Mouse (Mus musculus): ENCODE data around the gene Ttll5.

Gene Ttll5

DNA sequence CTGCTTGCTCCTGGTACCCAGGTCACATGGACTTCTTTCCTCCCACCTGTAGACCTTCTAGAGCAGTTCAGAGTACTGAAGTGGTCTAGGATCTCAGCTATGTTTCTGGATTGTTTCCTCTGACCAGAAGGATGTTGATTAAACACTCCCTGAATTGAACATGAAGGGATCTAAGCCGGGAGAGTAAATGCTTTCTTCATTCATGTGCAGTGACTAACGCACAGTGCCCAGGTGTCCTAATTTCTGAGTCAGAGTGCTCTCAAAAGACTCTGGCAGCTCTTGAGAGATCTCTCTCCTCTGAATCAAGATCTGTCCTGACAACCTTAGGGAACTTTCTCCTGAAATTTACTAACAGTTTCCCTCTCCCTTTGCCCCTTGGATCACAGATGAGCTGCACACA, 187.7 kb downstream of the Ttll5 start:
- DNase-seq (ENCODE audit: extremely low spot score), result no peak

DNA sequence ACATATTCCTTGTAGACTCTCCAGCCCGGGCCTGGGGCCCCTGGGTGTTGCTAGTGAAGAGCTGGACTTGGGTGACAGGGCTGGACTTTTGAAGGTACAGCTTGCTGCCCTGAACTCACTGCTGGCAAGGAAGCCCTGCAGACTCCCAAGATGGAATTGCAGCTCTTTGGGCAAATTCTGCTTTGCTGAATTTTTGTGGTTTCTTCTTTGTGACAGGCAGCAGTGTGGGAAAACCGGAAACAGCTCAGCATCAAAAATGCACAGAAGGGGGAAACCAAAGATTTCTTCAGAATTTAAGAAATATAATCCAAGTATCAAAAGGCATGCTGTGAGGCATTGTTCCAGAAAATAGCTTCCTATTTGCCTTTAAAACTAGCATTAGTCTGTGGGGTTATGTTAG, 189.7 kb downstream of the Ttll5 start:
- DNase-seq (ENCODE audit: extremely low spot score), result no peak

DNA sequence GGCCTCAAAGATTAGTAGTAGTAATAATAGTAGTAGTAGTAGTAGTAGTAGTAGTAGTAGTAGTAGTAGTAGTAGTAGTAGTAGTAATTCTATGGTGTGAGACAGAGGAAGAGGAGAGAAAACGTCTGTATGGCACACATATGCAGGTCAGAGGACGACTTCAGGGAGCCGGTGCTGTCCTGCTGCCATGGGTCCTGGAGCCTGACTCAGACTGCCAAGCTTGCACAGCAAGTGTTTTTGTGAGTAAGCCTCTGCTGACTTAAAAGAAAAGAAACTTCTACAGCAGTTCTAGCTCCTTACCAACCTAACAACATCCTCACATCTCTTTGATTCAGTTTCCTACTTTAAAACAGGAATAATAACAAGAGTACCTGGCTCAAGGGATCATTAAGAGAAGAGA, 190.2 kb downstream of the Ttll5 start:
- DNase-seq (ENCODE audit: extremely low spot score), result no peak

DNA sequence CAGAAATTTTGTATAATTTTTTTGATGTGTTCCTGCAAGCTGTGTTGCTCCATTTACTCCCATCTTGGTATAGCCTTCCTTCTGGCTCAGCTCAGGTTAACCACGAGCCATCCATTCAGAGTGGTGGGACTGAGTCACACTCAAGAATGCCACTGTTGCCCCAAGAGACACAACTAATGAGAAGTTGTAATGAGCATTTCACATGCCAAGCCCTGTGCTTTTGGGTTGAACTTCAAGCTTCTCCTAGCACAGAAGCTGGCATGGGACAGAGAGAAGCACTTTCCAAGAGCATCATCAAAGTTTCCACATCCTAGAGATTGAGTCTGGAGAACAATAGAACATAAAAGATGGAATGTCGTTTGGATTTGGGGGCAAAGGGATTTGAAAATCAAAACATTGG, 190.7 kb downstream of the Ttll5 start:
- no peak for DNase-seq (ENCODE audit: extremely low spot score)

DNA sequence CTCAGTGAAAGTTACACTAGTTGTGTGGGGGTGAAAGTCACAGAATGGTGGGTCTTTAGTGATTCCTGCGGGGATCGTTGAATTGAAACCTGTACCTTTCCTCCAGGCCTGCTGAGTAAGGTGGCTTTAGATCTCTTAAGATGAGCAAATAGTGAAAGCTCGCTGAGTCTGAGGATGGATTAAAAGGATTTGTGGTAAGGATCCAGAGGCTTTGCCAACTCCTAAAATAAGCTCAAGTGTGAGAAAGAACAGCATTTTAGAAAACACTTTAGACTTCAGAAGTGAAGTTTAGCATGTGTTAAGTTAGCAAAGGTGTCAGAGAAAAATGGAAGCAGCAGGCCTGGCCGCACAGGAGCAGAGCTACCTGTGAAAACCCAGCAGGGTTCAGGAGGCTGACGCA, 192.9 kb downstream of the Ttll5 start:
- no peak for DNase-seq (ENCODE audit: extremely low spot score)

DNA sequence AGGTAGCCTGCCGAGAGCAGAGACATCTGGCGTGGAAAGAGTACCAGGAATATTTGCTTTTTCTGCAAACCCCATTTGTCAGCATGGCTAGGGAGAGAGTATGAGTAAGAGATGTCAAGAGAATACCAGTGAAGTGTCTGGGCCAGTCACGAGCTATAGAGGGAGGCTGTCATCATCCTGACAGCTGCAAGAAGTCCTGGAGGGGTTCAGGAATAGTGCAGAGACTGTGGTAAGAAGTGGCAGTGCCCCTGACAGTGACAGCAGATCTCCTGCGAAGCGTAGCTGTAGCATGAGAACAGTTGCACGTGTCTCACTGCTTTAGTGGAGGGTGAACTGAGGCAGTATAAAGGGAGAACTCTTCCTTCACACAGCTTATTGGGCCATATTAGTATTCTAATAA, 197.1 kb downstream of the Ttll5 start:
- DNase-seq (ENCODE audit: extremely low spot score), result no peak

DNA sequence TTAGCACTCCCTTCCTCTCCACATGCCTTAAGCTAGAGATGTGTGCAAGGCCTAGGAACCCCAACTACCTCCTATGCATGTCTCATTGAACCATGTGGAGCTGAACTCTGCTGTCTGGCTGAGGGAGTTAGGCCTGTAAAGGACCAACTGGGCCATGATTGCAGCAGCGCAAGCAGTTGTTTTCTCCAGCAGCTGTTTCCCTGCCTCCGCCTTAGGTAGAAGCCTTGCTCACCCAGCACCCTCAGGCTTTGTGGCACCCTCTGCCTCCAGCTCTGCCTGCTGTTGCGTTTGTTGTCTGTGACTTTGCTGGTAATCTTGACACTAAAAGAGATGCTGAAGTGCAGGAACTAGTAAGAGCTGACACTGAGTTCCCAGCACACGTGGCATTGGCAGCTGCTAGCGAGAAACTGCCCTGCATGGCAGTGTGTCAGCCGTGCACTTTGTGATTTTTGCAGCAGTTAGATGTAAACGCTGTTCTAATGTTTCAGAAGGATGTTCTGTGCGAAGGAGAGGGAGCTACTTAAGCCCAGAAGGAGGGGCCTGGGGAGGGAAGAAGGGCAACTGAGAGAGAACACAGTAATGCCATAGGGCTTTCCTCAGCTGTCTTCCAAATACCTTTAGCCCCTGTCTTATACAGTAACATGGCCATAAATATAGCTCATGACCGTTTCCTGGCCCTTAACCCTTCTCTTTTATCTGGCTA, 198.0 kb downstream of the Ttll5 start:
- DNase-seq (ENCODE audit: extremely low spot score), result no peak

DNA sequence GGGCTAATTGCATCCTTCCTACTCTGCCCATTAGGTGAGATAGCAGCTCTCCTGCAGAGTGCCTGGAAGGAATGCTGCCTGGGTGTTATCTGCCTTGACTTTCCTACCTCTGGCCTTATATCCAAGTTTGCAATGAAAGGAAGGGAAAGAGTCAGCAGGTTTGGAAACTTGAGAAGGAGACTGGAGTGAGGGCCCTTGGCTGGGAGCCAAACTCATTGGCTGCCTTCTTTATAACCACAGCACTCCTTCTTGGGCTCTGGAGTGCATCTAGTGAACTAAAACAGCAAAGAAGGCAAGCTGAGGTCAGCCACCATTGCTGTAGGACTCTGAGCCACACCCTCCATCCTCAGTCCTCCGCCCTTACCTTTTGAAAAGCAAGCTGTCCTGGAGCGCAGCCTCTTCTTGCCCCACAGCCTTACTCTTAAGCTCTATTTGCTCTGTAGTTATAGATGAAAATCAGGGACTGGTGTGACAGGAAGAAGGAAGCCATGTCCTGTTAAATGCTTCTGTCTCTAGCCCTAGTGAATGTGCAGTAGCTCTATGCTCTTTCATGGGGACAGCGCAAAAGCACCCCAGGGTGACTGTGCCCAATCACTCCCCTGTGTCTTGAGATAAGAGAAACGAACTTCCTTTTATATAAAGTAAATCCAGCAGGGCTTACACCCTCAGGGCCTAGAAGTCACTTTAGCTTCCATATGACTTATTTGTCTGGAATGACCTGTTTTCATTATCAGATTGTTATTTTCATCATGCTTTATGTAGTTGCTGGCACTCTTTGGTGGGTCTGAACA, 198.8 kb downstream of the Ttll5 start:
- DNase-seq (ENCODE audit: extremely low spot score), result no peak

DNA sequence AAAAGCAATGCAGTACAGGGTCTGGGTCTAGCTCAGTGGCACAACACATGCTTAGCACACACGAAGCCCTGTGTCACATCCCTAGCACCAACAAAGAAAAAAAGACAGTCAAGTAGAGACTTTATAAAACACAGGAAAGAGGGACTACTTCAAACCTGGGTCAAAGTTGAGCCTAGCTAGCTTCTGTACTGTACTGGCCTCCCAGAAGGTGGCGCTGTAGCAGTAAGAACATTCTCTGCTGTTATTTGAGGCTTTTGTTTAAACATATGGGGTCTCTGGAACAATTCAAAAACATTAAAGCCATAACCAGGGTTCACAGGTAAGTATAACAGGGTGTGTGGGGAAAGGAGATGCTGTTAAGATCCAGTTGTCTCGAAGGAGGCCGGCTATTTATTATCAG, 200.0 kb downstream of the Ttll5 start:
- DNase-seq (ENCODE audit: extremely low spot score), result no peak

DNA sequence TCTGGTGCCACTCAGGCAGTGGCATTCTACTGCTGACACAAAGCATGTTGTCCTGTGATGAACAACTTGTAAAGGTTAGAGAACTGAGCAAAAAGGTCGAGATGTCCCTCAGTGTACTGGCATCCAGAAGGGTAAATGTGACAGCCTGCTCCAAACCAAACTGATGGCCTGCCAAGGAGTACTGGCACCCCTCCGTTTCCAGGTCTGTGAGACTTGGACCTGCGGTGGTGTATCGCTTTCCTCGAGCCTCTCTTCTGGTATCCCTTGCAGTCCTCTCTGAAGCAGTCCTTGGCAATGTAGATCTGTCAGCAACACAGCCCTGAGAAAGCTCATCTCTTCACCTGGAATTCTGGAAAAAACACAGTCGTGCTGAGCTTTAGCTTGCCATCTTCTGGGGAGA, 201.0 kb downstream of the Ttll5 start:
- DNase-seq (ENCODE audit: extremely low spot score), result no peak

DNA sequence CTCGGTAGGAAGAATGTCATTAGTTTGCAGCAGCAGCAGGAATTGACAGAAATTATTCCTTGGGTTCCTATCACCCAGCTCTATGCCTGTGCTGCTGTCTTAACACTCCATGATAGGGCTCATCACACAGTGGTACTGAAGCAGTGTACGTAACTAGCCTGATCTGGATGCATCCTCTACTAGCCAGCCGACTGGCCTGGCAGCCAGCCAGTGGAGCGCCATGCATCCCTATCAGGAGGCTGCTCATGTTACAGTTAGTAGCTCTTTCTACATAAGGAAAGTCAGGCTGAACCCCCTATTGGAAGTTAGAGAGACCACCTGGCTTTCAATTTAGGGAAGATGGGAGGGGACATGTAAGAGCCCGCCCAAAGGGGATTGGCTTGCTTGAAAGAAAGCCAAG, 202.5 kb downstream of the Ttll5 start:
- DNase-seq (ENCODE audit: extremely low spot score), result no peak

DNA sequence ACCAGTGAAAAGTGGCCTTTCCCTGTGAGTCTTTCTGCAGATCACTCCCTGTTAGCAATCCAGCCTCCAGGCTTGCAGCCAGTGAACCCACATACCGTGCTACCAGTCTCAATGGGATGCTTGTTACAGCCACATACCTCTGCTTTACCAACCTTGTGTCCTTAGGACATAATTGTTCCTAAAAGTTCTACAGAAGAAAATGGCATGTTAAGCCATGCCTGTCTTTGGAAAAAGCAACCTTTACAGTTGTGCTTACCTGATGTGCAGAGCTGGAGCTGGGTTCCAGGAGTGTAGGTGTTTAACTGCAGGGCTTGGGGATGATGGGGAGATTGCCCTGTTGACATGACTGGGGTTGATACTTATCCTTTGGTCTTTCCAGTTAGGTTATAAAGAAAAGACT, 203.3 kb downstream of the Ttll5 start:
- DNase-seq (ENCODE audit: extremely low spot score), result no peak

DNA sequence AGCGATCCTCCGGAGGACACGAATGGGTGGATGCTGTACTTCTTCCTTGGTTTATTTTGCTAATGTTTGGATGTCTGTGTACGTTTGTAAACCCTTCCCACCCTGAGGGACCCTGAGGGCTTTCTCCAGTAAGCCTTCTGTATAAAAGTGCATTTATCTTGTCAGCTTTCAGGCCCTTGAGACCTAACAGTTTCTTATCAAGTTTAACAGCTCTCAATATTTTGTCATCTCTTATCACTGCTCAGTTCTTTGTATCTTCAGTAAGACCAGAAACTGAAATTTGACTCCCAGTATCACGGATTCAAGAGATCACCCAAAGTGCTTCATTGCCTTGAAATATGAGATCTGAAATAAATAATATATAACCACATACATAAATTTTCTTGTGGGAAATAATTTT, 206.5 kb downstream of the Ttll5 start:
- DNase-seq (ENCODE audit: extremely low spot score), result no peak

DNA sequence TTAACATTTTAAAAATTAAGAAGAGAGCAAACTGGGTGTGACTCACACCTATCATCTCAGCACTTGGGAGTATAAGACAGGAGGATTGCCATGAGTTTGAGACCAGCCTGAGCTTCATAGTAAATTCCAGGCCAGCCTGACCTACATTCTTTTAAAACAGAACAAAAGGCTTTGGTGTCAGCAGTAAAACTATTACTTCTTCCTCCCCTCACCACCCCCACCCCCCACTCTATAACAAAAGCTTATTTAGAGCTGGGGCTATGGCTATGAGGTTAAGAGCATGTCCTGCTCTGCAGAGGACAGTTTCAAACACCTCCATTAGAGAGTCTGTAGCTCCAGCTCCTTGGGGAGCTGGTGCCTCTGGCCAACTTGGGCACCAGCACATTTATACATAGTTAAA, 211.1 kb downstream of the Ttll5 start:
- DNase-seq (ENCODE audit: extremely low spot score), result no peak

DNA sequence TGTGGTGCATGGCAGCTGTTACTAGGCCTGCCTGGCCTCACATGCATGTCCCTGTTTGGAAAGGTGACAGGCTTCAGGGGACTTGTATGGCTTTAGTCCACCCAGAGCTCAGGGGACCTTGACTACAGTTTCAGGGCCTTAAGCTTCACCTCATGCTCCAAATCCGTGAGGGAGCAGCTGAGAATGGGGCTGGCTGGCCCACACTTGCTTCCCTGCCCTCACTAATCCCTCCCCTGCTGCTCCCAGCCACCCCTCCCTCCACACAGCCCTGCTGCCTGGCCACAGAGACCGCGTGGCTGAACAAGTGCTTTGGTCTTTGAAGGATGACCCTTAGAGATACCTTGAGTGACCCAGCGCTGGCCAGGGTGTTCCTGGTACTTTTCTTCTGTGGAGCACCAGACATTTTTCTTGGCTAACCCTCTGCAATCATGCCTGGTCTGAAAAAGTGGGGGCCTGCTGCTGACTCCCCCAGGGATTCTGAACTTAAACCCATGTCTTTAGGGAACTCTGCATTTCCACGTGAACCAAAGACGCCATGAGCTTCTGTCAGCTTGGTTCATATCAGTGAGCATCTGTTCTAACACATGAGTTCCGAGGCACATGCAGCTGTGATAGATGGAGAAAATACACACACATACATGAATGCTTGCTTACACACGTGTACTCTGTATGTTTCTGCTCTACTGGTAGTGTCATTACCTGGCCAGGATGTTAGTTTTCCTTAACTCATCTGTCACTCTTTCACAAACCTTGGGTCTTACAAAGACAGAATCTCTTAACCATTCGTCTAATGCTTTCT, 212.1 kb downstream of the Ttll5 start:
- peak; percentile 32 for DNase-seq (ENCODE audit: extremely low spot score)

DNA sequence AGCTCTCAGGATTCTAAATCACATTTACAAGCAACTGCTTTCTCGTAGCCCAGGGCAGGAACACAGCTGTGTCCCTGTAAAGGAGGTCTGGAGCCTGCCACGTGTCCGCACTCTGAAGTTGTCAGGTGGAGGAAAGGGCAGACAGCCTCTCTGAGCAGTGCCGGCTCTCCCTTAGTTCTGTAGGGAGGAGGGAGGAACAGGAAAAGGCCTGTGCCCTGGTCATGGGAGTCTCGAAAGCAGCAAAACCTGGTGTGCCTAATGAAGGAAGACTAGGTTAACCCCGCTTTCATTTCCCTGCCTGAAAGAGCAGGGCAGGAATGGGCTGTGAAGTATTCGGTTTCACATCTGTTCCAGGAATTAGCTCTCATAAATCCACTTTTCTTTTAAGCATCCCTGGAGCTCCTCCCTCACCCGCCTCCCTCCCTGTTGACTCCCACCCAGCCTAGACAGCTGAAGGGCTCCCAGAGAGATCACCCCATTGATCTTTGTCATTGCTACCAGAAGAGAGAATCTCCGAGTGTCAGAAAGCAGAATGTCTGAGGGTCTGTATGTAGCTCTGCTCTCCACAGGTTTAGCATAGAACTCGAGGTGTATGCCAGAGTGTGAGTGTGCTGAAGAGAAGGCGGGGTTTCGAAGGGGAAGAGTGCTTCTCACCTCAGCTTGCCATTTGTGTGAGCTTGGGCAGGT, 212.9 kb downstream of the Ttll5 start:
- peak; percentile 47 for DNase-seq (ENCODE audit: extremely low spot score)

DNA sequence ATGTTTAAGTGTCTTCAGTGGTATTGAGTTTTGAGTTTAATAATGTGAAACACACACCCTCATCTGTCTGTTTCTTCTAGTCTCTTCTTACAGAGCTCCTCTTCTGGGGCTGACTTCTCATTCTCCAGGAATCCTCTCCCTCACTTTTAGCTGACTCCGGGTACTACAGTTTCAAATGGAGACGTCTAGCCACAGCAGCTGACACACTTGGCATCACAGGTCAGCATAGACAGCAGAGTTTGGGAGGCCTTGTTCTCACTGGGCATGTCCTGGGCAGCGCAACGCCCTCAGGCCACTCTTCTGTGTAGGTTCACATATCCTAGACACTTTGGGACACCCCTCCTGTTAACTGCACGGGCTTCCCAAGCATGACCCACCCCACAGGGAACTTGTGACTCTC, 214.6 kb downstream of the Ttll5 start:
- DNase-seq (ENCODE audit: extremely low spot score), result no peak

DNA sequence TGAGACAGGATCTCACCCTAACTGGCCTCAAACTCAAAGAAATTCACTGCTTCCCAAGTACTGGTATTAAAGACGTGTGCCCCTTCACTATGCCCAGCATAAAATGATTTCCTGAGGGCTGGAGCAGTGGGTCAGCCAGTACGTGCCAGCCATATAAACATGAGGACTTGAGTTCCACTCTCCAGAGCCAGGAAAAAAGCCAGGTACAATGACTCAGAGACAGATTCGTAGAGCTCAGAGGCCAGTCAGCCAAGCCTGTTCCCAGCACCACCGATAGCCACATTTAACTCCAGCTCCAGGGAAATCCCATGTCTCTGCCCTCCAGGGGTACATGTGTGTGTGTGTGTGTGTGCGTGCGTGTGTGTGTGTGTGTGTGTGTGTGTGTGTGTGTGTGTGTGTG, 215.3 kb downstream of the Ttll5 start:
- no peak for DNase-seq (ENCODE audit: extremely low spot score)

DNA sequence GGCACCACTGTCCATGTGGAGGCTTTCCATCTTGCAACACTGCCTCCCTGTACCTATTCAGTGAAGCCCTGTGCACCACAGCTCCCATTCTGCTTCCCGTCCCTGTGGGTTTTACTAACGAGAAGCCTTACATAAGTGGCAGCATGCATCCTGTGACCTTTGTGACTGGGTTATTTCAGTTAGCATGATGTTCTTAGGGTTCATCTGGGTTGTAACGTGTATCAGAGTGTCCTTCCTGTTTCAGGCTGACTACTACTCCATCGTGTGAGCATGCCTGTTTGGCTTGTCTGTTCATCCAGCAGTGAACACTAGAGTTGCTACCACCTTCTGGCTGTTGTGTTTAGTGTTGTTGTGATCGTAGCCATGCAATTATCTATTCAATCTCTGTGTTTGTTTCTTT, 221.7 kb downstream of the Ttll5 start:
- no peak for DNase-seq (ENCODE audit: extremely low spot score)

DNA sequence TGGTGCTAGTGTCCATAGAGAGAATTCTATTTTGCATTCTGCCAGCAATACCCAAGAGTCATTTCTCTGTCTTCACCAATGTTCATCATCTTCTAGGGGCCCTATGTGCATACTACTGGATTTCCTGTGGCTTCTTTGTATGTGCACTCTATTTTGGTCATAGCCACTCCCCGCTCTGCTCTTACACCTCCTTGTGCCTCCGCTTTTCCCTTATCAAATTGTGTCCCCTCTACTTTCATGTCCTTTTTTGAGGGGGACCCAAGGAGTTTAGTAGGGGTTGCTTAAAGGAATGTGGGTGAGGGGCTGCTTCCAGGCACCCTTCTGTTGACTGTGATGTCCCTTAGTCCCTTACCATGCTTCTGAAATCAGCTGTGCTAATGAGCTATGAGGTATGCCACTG, 222.3 kb downstream of the Ttll5 start:
- no peak for DNase-seq (ENCODE audit: extremely low spot score)

DNA sequence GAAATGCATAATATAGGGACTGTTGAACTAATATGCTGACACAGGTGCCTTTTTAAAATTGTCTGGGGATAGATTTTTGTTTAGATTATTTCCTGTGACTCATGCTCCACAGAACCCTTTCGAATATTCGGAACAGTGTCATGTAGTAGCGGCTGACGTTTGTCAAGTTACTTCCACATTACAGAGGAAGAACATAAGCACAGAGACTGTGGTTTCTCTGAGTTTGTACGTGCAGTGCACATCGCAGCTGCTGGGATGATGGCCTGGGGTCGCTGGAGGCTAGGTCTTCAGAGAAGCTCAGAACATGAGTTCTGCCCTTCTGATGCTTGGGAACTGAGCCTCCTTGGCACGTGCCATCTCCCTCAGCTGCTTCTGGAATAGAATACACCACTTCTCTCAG, 222.9 kb downstream of the Ttll5 start:
- DNase-seq (ENCODE audit: extremely low spot score), result no peak

DNA sequence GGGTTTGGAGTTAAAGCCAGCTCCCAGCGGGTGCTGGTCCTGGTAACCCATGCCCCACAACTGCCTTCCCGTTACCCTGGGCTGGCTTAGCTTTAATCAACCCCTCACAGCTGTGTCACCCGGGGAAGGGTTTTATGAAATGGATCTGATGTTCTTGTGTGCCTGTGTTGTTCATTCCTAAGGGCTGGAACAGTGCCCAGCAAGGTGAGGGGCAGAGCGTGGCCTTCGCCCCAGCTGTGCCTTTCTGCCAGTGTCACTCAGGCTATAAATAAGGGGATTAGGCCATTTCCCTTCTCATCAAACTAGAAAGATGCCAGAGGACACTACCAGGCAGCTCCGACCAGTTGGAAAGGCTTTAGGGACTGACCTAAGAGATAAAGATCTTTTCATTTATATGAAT, 225.4 kb downstream of the Ttll5 start:
- DNase-seq (ENCODE audit: extremely low spot score), result no peak

All from embryo, embryonic 9.5 days (tissue).